Comparison of ENCODE assay signal across 7 mouse cellular contexts in the genomic region with DNA sequence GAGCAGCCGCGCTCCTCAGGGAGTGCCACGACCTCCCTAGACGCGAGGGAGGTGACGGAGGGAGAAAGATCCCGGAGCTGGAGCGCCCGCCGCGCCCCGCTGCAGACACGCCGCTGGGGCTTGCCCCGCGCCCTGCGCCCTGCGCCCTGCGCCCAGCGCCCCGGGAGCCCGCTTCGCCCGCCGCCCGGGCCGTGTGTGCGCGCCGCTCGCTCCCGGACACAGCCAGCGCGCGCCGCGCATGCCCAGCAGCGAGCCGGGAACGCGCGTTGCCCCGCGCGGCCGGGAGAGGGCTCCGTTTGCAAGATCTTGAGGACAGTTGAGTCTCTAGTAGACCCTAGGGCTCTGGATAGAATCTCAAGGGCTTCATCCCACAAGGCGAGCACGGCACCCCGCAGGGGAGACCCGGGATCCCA. TPM values are rescaled to one million over a fixed set of nuclear protein-coding genes. Genes with fewer than 3 reads are reported as not detected.
A peak's percentile ranks its signal among the peaks of the same experiment; 100 is the strongest.
DNase-seq lines count a peak whose midpoint lies in the region; ATAC-seq and TF ChIP-seq lines count a peak whose summit lies in the region.

No protein-coding gene starts in this region.

- H3K27me3 ChIP-seq in embryonic facial prominence, embryonic 12.5 days = peaks cover 7% of the 10 kb centered on the region; the same call in 1 of the 2 replicates
- peaks cover 6% of the 10 kb centered on the region; the same call in 1 of the 2 replicates for H3K27me3 ChIP-seq in kidney, embryonic 14.5 days (ENCODE audit: control insufficient read depth, insufficient read depth, low read length)
- H3K27me3 ChIP-seq in limb, embryonic 14.5 days (ENCODE audit: control insufficient read depth, insufficient read depth, low read length) = no peaks in the 10 kb centered on the region
- H3K27me3 ChIP-seq in midbrain, embryonic 15.5 days (replicated peaks) = peaks cover 6% of the 10 kb centered on the region

- H3K27ac ChIP-seq in embryonic facial prominence, embryonic 12.5 days = no peak overlapping the region
- H3K27ac ChIP-seq in kidney, embryonic 14.5 days (ENCODE audit: low read depth, low read length) = no peak overlapping the region
- 0 out of 2 replicates have a peak overlapping the region, but pooled peaks have one; percentile 5 for H3K27ac ChIP-seq in limb, embryonic 14.5 days (replicated peaks; ENCODE audit: low read depth, low read length)
- H3K27ac ChIP-seq in midbrain, embryonic 15.5 days = peak overlapping the region; percentile 34; the same call in 1 of the 2 replicates

- DNase-seq in adrenal gland, postnatal 4 days (ENCODE audit: low spot score in 2 of 2) = peak; percentile 56 to 68
- DNase-seq in heart, adult 9 months (ENCODE audit: low spot score in 2 of 2) = peak; percentile 88 to 90
- peak; percentile 62 for DNase-seq in limb, embryonic 14.5 days (ENCODE audit: low spot score)
- peak; percentile 42 to 79 for DNase-seq in spleen, postnatal 10 days (ENCODE audit: low spot score in 2 of 2)

- peak overlapping the region; percentile 72 for H3K4me3 ChIP-seq in embryonic facial prominence, embryonic 12.5 days
- H3K4me3 ChIP-seq in kidney, embryonic 14.5 days (ENCODE audit: low read length) = peak overlapping the region; percentile 78
- peak overlapping the region; percentile 76 for H3K4me3 ChIP-seq in limb, embryonic 14.5 days (replicated peaks; ENCODE audit: low read length)
- peak overlapping the region; percentile 94 for H3K4me3 ChIP-seq in midbrain, embryonic 15.5 days

- peak overlapping the region; percentile 68 for H3K9ac ChIP-seq in embryonic facial prominence, embryonic 12.5 days
- peak overlapping the region; percentile 75 for H3K9ac ChIP-seq in kidney, embryonic 14.5 days (ENCODE audit: low read depth, low read length)
- peak overlapping the region; percentile 81 for H3K9ac ChIP-seq in limb, embryonic 14.5 days (ENCODE audit: low read depth, low read length, severe bottlenecking)
- H3K9ac ChIP-seq in midbrain, embryonic 15.5 days = peak overlapping the region; percentile 84

- TF ChIP-seq POLR2A in limb, embryonic 14.5 days (IDR thresholded peaks at IDR 0.05; ENCODE audit: borderline replicate concordance, extremely low read depth, insufficient read depth, insufficient read length) = no peak

- WGBS in embryonic facial prominence, embryonic 12.5 days = 1% methylated on average over 47 of the region's 51 CpGs
- WGBS in kidney, embryonic 14.5 days = under 1% methylated on average over 37 of the region's 51 CpGs
- WGBS in limb, embryonic 14.5 days = 0% methylated on average over 33 of the region's 51 CpGs
- WGBS in midbrain, embryonic 15.5 days = 0% methylated on average over 40 of the region's 51 CpGs

- H3K4me1 ChIP-seq in embryonic facial prominence, embryonic 12.5 days = no peaks in the 10 kb centered on the region
- H3K4me1 ChIP-seq in kidney, embryonic 14.5 days (ENCODE audit: control insufficient read depth, insufficient read depth, low read length) = no peaks in the 10 kb centered on the region
- H3K4me1 ChIP-seq in limb, embryonic 14.5 days (ENCODE audit: control insufficient read depth, insufficient read depth, low read length) = peaks cover 4% of the 10 kb centered on the region; the same call in 1 of the 2 replicates
- H3K4me1 ChIP-seq in midbrain, embryonic 15.5 days = peaks cover 14% of the 10 kb centered on the region

- no peaks in the 10 kb centered on the region for H3K36me3 ChIP-seq in embryonic facial prominence, embryonic 12.5 days
- no peaks in the 10 kb centered on the region for H3K36me3 ChIP-seq in kidney, embryonic 14.5 days (ENCODE audit: control insufficient read depth, insufficient read depth, low read length)
- H3K36me3 ChIP-seq in limb, embryonic 14.5 days (ENCODE audit: control insufficient read depth, insufficient read depth, low read length) = no peaks in the 10 kb centered on the region
- no peaks in the 10 kb centered on the region for H3K36me3 ChIP-seq in midbrain, embryonic 15.5 days (replicated peaks)

- H3K9me3 ChIP-seq in embryonic facial prominence, embryonic 12.5 days = no peaks in the 10 kb centered on the region
- H3K9me3 ChIP-seq in kidney, embryonic 14.5 days (ENCODE audit: control insufficient read depth, low read length) = no peaks in the 10 kb centered on the region
- no peaks in the 10 kb centered on the region for H3K9me3 ChIP-seq in limb, embryonic 14.5 days (ENCODE audit: control insufficient read depth, low read length)
- no peaks in the 10 kb centered on the region for H3K9me3 ChIP-seq in midbrain, embryonic 15.5 days

- H3K4me2 ChIP-seq in embryonic facial prominence, embryonic 12.5 days (replicated peaks) = peak overlapping the region; percentile 95
- H3K4me2 ChIP-seq in kidney, embryonic 14.5 days (replicated peaks; ENCODE audit: low read depth, low read length) = peak overlapping the region; percentile 98
- H3K4me2 ChIP-seq in limb, embryonic 14.5 days (replicated peaks; ENCODE audit: low read depth, low read length, severe bottlenecking) = peak overlapping the region; percentile 78
- peak overlapping the region; percentile 79 for H3K4me2 ChIP-seq in midbrain, embryonic 15.5 days

- peak; percentile 89 for ATAC-seq in embryonic facial prominence, embryonic 12.5 days (ENCODE audit: insufficient number of reproducible peaks, insufficient read depth, low FRiP score, low TSS enrichment)
- peak; percentile 92 for ATAC-seq in kidney, embryonic 14.5 days (ENCODE audit: low FRiP score, low TSS enrichment)
- ATAC-seq in limb, embryonic 14.5 days (ENCODE audit: low FRiP score, low read depth) = peak; percentile 80
- ATAC-seq in midbrain, embryonic 15.5 days (replicated peaks) = peak; percentile 93

RNA-seq across cellular contexts. Expression of gene Eps8, which starts 5.6 kb away (rescaled TPM):
- 10 to 100 TPM; 32.4 to 44.6 TPM for total RNA-seq in adrenal gland, postnatal 4 days (2021)
- polyA plus RNA-seq in embryonic facial prominence, embryonic 12.5 days (2016; fragmentation: Nextera tagmentation; extraction: Ambion mirVana) = 22.3 and 24.0 TPM in 2 replicates
- polyA plus RNA-seq in kidney, embryonic 14.5 days (2014; fragmentation: Nextera tagmentation; extraction: Ambion mirVana) = 16.0 and 28.5 TPM in 2 replicates
- 13.4 and 14.9 TPM in 2 replicates for polyA plus RNA-seq in limb, embryonic 14.5 days (2012; rRNA removed)
- polyA plus RNA-seq in limb, embryonic 14.5 days (2014; fragmentation: Nextera tagmentation; extraction: Ambion mirVana) = 33.3 and 33.6 TPM in 2 replicates
- 25.1 and 25.8 TPM in 2 replicates for polyA plus RNA-seq in midbrain, embryonic 15.5 days (2015; fragmentation: Nextera tagmentation; extraction: Ambion mirVana)

Comparison
In these comparisons a context has a peak if more than half of its experiments do, and no peak if none do; other contexts are left out.
1. H3K27ac ChIP-seq: peak in limb, embryonic 14.5 days (single experiment) and midbrain, embryonic 15.5 days (single experiment); none in embryonic facial prominence, embryonic 12.5 days (single experiment) and kidney, embryonic 14.5 days (single experiment).
2. Peak in every context shown above with its lines, with median percentiles within 50 percentile points of each other: DNase-seq, ATAC-seq, H3K4me2 ChIP-seq, H3K4me3 ChIP-seq and H3K9ac ChIP-seq.